Mouse (Mus musculus) gastrocnemius, postnatal 25 days (tissue): Measurements from ENCODE around the gene Cacng2. TPM values are rescaled to one million over a fixed set of nuclear protein-coding genes. Genes with fewer than 3 reads are reported as not detected.
A peak's percentile ranks its signal among the peaks of the same experiment; 100 is the strongest.

ENCODE experiments used
- DNase-seq: peaks from one replicate; pipeline ENCODE4 v3.0.0; 2022
- long read RNA-seq, 2 experiments: library from polyadenylated mRNA; stranded (forward); transcript quantifications; one replicate each; pipeline ENCODE4 v2.0.0; 2021
- total RNA-seq, 2 experiments: library from RNA; stranded (reverse); gene quantifications; 1 replicate in 1 of 2; 2 replicates in 1 of 2; pipeline ENCODE4 v1.2.3; 2021

Gene Cacng2
- not detected for total RNA-seq
- long read RNA-seq, experiment 1, result 0 reads
- long read RNA-seq, experiment 2, result 0 reads

DNA sequence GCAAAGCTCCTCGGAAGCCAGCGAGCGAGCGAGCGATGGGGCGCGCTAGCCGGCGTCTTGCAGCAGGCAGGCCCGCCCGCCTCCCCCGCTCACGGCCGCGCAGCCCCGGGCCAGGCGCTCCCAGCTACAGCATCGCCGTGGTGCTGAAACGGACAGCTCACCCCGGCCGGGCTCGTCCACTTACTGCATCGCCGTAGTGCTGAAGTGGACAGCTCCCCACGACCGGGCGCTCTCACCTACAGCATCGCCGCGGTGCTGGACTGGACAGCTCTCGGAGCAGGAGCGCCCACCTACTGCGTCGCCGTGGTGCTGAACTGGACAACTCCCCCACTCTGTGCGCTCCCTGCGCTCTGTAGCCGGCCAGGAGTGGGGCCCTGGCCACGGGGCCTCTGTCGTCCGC lies at the start of gene Cacng2:
Cacng2 (minus strand) TSS at position 325 of the 400 bp plus-strand sequence.
- DNase-seq, result peak; percentile 92

DNA sequence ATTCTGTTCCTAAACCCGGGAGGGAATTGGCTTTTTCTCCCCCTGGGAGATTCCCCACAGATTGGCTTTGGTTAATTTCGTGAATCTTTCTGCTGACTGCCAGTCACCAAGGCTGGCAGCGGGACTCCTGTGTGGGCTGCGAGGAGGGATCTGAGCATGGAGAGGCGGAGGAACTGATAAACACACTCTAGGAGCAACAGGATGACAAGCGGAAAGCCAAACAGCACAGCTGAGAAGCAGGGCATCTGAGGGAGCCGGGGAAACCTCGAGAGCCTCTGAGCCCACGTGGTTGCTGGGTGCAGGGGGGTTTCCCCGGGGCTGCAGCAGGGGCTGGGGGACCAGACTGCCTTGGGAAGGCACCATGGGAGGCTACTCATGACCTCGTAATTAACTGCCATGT lies 49.7 kb upstream of the Cacng2 start:
- DNase-seq, result no peak

DNA sequence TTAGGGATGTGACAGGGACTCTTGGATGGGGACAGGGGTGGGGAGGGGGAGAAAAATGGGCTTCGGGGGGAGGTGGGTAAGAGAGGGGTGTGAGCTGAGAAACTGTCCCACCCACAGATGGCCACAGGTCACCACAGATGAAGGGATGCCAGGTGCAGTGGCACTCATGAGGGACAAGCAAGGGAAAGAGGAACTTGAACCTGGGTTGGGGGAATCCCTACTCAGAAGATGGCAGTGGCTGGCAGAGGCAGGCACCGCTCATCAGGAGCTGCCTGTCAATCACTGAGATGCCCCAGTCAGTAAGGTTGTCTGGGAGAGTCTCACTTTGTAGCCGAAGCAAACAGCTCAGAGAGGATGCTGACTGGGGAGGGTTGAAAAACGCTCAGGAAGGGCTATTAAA lies 45.5 kb upstream of the Cacng2 start:
- DNase-seq, result no peak

DNA sequence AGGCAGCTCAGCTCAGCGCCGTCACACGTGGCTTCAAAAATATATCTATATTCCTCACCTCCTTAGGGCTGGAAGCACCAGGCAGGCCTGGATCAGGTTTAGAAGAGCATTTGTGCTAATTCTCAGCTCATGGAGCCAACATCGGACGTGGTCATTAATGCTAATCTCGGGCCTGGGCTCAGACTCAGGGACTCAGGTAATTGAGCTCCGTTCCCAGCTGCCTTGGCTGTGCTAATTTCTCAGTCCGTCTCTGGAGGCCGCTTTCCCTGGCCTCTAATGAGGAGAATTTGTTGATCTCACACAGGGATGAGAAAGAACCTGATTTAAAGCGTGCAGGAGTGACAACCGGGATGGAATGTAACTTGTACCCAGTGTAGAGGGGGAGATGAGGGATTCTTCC lies 44.6 kb upstream of the Cacng2 start:
- DNase-seq, result no peak

DNA sequence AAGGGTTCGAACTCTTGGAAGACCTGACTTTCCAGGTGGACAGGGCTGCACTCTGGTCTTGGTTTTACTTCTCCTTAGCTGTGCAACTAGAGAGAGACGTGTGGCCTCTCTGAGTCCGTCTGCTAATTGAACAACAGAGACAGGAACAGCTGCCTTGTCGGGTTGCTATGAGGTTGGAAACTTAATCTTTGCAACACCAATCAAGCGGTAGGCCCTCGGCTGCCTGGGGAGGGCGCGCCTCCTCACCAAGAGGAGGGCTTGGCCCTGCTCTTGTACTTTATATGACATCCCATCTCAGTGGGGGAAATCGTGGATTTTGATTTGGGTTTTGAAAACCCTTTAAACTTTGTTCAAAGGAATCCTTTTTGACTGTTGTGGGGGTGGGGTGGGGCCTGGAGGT lies 42.1 kb upstream of the Cacng2 start:
- DNase-seq, result no peak

DNA sequence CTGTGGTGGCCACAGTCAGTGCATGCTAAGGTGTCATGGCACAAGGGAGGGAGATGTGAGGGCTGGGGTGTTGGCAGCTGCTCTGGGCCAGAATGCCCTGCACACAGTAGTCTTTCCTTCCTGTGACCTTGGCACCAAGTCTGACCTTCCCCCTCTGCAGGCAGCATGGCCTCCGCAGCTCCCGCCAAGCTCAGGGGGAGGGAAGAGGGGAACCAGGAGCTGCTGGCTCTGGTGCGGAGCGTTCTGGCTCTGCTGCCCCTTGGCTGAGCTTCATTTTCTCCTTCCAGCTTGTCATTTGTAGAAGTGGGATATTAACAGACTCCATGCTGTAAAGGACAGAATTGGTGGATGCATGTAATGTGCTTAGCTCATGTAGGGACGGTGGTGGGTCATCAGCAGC lies 38.5 kb upstream of the Cacng2 start:
- no peak for DNase-seq

DNA sequence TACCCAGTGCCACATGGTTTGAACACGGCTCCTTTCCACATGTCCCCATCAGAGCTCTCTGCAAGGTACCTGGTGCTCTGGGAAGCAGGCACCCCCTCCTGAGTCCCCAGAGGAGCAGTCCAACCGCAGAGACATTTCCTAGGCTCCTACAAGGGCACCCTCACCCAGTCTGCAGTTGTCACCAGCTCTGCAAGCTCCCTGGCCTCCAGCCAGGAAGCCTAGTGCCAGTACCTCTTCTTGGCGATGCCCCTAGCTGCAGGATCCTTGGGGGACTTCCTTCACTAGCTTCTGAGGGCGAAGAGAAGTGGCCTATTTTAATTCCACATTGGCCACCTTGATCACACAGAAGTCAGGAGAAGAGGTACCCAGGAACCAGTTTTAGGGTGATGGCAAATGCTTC lies 38.0 kb upstream of the Cacng2 start:
- DNase-seq, result no peak

DNA sequence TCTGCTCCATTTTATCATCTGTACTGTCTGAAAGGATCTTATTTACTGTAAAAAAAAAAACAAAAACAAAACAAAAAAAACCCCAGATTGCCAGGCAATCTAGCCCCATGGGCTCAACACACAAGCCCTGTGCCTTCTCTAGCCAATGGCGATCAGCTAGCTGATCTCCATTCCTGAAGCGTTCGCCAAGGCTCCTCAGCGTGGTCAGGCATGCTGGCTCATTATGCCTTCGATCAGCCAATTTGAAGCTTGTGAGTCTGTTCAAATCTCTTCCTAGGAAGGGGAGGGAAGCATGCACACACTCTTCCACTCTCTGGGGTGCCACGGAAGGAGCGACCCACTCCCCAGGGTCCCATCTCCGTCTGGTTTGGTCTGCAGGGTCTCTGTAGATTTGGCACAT lies 37.5 kb upstream of the Cacng2 start:
- DNase-seq, result no peak

DNA sequence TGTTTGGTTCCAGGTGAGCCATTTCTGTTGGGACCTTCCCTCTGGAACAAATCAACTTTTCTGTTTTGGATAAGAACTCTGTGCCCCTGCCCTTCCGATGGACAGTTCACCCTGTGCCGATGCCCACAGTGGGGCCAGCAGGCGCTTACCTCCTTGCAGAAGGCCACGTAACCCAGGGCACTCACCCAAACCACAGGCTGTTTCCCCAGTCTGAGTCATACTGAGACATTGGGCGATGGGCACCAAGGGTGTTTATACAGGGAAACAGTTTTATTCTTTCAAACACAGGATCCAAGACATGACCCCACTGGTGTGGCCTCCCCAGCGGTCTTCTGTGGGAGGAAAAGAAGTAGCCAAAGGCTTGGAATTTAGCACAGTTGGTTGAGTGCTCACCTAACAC lies 35.6 kb upstream of the Cacng2 start:
- DNase-seq, result no peak

DNA sequence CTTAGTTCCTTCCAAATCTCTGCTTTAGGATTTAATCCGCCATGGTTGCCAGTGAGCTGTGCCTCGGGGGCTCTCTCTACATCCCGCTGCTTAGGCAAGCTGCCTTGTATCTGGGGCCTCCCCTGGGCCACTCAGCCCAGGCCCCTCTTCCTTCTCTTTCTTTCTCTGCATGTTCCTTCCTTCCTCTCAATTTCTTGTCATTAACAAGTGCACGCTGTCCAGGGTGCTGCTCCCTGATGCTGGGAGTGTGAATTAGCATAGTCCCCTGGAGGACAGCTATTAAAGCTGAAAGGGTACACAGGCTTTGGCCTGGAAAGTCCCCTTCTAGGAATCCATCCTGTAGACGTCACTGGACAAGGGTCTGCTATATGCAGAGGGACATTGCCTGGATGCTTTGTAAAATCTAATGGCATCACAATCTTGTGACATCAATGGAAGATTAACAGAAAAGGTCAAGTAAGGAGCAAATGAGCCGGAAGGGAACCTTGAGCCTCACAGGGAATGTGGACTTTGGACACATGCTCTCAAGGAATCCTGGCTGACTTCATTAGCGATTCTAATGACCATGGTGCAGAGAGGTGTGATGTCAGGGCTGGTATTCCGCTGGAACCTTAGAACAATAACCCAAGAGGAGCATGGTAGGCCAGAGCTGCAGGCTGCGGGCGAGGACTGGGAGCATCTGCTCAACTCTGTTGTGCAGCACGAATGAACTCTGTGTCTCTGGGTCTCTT lies 33.4 kb upstream of the Cacng2 start:
- no peak for DNase-seq

DNA sequence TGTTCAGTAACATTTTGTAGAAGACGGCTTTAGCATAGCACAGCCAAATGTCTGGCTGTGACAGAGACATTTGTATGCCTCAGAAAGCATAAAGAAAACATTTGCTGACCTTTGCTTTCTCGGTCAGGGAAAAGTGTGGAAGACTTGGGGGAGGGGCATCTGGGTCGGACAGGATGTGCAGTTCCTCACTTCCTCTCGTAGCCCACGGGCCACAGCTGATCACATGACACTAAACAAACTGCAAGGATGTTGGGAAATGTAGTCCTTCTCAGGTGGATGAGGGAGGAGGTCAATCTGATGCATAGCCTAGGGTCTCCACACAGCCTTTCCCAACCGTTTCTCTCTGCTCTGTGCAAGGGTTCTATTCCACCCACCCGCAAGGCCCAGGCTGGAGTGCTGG lies 28.7 kb upstream of the Cacng2 start:
- DNase-seq, result no peak

DNA sequence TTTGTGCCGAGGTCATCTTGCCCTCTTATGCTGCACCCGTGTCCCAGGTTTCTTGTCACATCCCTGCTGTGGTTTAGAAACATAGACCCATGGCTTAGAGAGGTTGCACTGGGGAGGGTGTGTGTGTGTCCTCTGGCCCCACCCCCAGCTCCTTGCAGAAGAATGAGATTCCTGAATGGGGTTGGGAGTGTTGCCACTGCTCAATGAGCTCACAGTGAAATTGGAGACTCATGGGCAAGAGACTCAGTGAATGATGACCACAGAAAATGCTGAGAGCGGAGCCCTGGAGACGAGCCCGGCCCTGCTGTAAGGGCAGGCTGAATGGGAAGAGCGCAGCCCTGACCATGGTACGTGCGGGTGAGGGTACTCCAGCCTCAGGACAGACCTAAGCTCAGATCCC lies 20.4 kb upstream of the Cacng2 start:
- no peak for DNase-seq

DNA sequence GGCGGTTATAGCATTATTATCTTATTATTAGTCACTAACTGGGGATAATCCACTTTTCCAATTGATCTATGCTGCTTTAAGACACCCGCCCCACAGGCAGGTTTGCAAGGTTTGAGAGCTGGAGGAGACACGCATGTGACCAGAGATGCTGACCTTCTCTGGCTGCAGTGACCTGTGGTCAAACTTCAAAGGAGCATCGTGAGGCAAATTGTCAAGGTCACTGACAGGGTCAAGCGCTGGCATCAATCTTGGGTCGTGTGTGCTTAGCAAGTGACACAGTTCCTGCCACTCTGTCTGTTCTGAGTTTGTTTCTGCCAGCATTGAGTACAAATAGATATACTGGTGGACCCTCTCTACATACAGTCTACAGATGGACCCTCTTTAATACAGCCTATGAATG lies 14.8 kb upstream of the Cacng2 start:
- no peak for DNase-seq

DNA sequence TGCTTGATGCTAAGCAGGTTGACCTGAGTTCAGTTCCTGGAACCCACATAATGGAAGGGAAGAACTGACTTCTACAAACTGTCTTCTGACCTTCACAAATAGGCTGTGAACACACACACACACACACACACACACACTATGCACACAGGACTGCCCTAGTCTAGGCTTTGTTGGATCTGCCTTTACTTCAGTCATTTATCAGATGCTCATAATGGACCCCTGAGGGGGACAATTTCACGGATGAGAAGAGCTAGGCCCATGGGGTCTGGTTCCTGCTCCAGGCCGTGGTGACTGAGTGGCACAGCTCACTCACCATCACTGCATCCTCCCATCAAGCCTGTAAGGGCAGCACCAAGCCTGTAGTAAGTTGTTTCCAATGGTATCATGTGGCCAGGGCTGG lies 13.6 kb upstream of the Cacng2 start:
- no peak for DNase-seq

DNA sequence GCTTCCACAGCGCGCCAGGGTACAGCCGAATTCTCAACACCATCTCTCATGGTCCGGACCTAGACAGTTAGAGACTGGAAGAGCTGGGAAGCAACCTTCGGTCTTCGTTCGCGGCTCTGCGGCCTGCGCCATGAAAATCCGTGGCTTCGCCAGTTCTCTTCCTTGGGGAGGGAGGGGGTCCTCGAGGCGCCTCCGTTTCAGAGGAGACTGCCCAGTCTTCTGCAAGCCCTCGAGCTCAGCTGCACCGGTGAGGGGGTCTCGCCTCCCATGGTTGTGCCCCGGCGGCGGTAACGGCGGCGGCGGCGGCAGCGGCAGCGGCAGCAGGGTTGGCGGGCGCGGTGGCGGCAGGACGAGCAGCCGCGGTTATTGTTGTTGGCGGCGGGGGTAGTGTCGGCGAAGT lies 580 bp downstream of the Cacng2 start:
- DNase-seq, result no peak

DNA sequence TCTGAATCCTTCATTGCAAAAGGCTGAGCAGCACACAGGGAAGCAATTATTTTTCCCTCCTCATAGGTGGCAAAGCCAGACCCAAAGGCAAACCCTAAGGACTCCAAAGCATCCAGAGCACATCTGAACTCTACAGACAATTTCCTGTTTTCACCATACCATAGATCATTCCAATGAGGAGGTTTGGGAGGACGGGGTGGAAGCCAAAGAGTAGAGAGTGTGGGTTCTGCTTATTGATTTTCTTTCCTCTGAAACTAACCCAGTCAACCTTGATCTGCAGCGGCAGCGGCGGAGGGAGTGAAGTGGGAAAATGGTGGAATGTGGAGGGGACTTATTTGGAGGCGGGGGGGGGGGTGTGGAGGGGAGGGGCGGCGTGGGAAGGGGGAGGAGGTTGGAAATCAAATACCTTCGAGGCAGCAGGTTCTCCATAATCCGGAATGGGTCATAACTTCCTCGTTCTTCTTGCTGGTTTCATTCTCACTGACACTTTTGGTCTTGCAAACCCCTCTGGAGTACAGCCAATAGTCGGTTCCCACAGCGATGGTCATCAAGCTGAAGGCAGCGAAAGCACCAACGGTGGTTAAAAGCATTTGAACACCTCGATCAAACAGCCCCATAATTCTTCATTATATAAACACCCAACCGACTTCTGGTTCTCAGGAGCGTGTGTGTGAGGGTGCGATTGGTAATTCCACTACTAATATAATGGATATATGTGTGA lies 1.4 kb downstream of the Cacng2 start:
- no peak for DNase-seq

DNA sequence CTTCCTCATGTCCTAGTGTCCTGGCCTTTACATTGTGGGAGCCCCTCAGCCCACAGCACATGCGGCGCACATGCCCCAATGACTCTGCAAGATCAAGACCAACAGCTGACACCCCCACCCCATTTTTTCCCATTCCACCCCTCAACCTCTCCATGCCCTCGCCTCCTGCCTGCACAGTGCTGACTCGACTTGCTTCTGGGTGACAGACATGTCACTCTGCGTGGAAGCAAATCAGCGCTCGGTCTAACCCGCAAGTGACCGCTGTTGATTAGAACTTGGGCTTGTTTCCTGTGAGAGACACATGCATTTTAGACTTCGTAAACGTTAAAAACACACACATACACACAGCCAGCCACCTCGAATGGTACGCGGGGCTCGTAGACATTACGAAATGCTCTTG lies 2.1 kb downstream of the Cacng2 start:
- DNase-seq, result no peak

DNA sequence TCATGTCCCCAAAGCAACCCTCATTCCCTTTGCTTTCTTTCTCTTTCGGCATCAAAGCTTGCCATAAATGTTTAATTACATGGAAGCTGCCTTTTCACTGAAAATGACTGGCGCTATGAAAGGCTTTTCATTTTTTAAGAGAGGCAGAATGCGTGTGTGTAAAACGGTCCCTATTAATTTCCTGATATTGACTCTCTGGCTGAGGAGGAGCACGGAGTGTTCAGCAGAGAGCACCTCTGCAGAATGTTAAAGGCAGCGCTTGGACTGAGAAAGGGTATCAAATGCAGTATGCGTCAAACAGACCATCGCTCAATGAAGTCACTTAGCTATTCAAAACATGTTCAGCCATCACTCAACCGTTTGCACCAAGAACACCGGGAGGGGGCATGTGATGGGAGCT lies 2.9 kb downstream of the Cacng2 start:
- no peak for DNase-seq

DNA sequence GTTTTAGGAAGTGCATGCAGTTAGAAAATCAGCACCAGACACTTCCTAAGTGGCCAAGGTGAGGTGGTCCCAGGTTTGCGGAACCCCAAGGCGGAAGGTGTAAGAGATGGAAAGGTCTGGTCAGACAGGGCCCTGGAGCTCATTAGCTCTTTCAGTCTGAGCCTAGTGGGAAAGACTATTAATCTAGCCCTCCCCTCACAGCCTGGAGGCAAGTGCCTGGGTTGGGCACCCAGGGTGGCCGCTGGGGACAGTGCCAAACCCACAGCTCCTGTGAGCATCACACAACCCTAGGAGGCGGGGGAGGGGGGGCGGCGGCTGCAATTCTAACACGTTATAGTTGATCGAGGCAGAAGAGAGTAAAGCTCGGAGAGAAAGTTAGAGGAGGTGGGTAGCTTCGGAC lies 3.6 kb downstream of the Cacng2 start:
- DNase-seq, result no peak

DNA sequence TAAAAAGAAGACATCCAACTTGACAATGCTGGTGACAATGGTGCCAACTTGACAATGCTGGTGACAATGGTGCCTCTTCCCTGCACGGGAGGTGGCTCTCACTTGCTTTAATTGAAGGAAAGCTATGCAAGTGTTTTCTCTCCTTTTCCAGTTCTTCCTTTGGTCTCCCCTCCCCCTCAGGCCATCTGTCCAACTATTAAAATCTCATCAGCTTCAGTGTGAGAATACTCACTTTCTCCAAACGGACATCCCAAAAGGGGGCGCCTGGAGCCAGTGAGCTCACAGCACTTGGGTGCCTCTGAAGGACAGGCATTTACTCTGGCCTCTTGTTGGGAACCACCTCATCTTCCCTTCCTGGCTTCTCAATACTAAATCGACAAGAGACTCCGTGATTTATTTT lies 20.3 kb downstream of the Cacng2 start:
- no peak for DNase-seq

DNA sequence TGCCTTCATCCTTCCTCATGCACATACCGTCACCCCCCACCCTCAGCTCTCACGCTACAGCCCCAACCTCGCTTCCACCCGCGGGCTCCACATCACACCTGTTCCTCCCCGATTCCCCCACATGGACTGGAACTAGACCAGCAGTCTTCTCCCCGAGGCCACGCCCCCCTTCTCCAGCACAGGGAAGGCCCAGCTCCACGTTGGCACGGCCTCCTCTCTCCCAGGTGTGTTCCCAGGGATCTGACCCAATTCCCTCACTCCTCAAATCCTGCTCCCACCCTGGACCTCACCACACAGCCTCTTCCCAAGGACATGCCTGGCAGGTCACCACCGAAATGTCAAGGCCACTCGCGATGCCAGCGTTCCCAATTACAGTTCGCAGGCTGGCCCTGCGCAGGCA lies 23.8 kb downstream of the Cacng2 start:
- DNase-seq, result no peak

DNA sequence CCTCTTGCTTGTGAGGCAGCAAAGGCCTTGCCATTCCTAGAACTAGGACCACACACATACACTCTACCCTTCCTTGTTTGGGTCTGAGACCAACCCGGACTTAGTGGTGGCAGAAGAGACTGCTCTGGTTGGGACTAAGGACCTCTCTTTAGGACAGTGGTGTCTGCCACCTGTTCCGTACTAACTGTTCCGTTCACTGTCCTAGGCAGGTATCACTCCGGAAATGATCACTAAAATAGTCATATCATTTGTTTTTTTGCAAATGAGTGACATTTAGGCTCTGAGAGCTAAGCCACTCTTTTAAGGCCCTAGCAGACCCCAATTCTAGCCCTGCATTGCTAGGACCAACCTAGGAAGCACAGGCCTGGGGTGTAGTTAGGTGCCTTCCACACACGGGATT lies 26.2 kb downstream of the Cacng2 start:
- DNase-seq, result no peak

DNA sequence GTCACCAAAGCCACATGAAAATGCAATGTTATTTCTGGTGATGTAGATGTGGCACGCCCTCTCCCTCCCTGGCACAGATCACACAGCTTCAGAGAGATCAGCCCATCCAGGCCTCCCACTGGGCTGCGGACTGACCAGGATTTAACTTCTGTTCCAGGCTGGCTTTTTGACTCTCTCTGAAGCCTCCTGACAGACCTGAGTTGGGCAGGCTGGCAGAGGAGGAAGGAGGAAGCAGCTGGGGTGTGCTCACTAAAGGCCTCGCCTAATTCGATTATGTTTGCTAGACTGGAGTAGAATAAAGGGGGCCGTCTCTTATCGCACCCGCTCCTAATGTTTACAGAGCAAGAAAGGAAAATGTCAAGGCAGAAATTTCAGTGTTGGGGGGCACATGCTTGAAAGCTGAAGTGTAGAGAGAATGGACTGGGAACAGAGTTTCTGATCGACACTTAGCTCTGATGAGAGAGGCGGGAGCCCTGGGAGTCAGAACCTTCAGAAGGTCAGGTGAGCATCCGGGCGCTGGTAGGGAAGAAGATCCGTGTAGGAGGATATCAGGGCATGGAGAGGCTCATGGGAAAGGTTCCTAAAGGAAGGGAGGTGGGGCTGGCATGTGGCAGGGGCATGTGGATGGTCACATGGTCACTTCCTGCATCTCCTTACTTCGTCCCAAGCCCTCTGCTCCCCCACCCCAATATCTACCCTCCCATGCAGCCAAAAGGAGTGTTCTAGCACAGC lies 36.8 kb downstream of the Cacng2 start:
- no peak for DNase-seq
